Mouse (Mus musculus): ENCODE data around the gene Lef1. TPM values are rescaled to one million over a fixed set of nuclear protein-coding genes. Genes with fewer than 3 reads are reported as not detected.

Gene Lef1
- polyA plus RNA-seq, 1 experiment = 4.5 TPM

GRCm38 (mm10) chr3:131260418-131260817 lies 150.1 kb downstream of the Lef1 start:
- Histone ChIP-seq H3K4me3 (no peak overlapping the region), H3K36me3 (ENCODE audit: control insufficient read depth, insufficient read depth) (no peaks in the 10 kb centered on the region), H3ac (ENCODE audit: control insufficient read depth, insufficient read length) (no peak overlapping the region), H3K4me2 (ENCODE audit: low read depth) (no peak overlapping the region), H3K27me3 (ENCODE audit: control insufficient read depth, insufficient read depth, insufficient read length) (no peaks in the 10 kb centered on the region), H3K79me2 (ENCODE audit: control insufficient read depth, insufficient read depth) (no peaks in the 10 kb centered on the region)
- TF ChIP-seq POLR2AphosphoS2 (IDR thresholded peaks at IDR 0.05; ENCODE audit: insufficient read length, low read depth) = no peak
- TF ChIP-seq TCF3 (IDR thresholded peaks at IDR 0.05; ENCODE audit: insufficient read length, low read depth) = no peak
- no peak for TF ChIP-seq SRF (IDR thresholded peaks at IDR 0.05; ENCODE audit: control insufficient read depth, insufficient read length, low read depth)
- TF ChIP-seq E2F4 (IDR thresholded peaks at IDR 0.05; ENCODE audit: insufficient read depth) = no peak
- TF ChIP-seq POLR2A (IDR thresholded peaks at IDR 0.05; ENCODE audit: insufficient read length, low read depth) = no peak
- TF ChIP-seq CEBPB (IDR thresholded peaks at IDR 0.05; ENCODE audit: insufficient read depth, poor library complexity, severe bottlenecking) = no peak
- no peak for TF ChIP-seq USF1 (IDR thresholded peaks at IDR 0.05; ENCODE audit: low read depth)
- no peak for TF ChIP-seq TCF12 (IDR thresholded peaks at IDR 0.05; ENCODE audit: insufficient read depth, poor library complexity, severe bottlenecking)
- no peak for TF ChIP-seq REST (IDR thresholded peaks at IDR 0.05; ENCODE audit: insufficient read depth, insufficient read length)
- no peak for TF ChIP-seq MYOG (IDR thresholded peaks at IDR 0.05; ENCODE audit: control insufficient read depth in 1 of 3, insufficient read depth in 1 of 3, insufficient read length in 2 of 3, low read depth in 2 of 3)
- TF ChIP-seq MYOD1 (IDR thresholded peaks at IDR 0.05; ENCODE audit: control insufficient read depth in 1 of 3, insufficient read length in 2 of 3, low read depth in 2 of 3) = no peak
- no peak for TF ChIP-seq MAX (IDR thresholded peaks at IDR 0.05; ENCODE audit: low read depth)

GRCm38 (mm10) chr3:131263766-131264486 lies 153.7 kb downstream of the Lef1 start:
- TF ChIP-seq POLR2AphosphoS2 (IDR thresholded peaks at IDR 0.05; ENCODE audit: insufficient read length, low read depth) (no peak), MYOD1 (IDR thresholded peaks at IDR 0.05; ENCODE audit: control insufficient read depth in 1 of 3, insufficient read length in 2 of 3, low read depth in 2 of 3) (no peak), MAX (IDR thresholded peaks at IDR 0.05; ENCODE audit: low read depth) (no peak), POLR2A (IDR thresholded peaks at IDR 0.05; ENCODE audit: insufficient read length, low read depth) (no peak), MYOG (IDR thresholded peaks at IDR 0.05; ENCODE audit: control insufficient read depth in 1 of 3, insufficient read depth in 1 of 3, insufficient read length in 2 of 3, low read depth in 2 of 3) (no peak)
- no peak overlapping the region for H3K4me2 ChIP-seq (ENCODE audit: low read depth)
- no peak overlapping the region for H3ac ChIP-seq (ENCODE audit: control insufficient read depth, insufficient read length)

GRCm38 (mm10) chr3:131265516-131265915 lies 155.2 kb downstream of the Lef1 start:
- no peak overlapping the region for H3ac ChIP-seq (ENCODE audit: control insufficient read depth, insufficient read length)
- TF ChIP-seq MYOD1 (IDR thresholded peaks at IDR 0.05; ENCODE audit: control insufficient read depth in 1 of 3, insufficient read length in 2 of 3, low read depth in 2 of 3) = no peak
- no peak for TF ChIP-seq TCF3 (IDR thresholded peaks at IDR 0.05; ENCODE audit: insufficient read length, low read depth)
- TF ChIP-seq USF1 (IDR thresholded peaks at IDR 0.05; ENCODE audit: low read depth) = no peak
- no peak for TF ChIP-seq MAX (IDR thresholded peaks at IDR 0.05; ENCODE audit: low read depth)
- no peak for TF ChIP-seq TCF12 (IDR thresholded peaks at IDR 0.05; ENCODE audit: insufficient read depth, poor library complexity, severe bottlenecking)
- TF ChIP-seq E2F4 (IDR thresholded peaks at IDR 0.05; ENCODE audit: insufficient read depth) = no peak
- no peak for TF ChIP-seq CEBPB (IDR thresholded peaks at IDR 0.05; ENCODE audit: insufficient read depth, poor library complexity, severe bottlenecking)
- TF ChIP-seq REST (IDR thresholded peaks at IDR 0.05; ENCODE audit: insufficient read depth, insufficient read length) = no peak
- TF ChIP-seq POLR2A (IDR thresholded peaks at IDR 0.05; ENCODE audit: insufficient read length, low read depth) = no peak
- no peak for TF ChIP-seq MYOG (IDR thresholded peaks at IDR 0.05; ENCODE audit: control insufficient read depth in 1 of 3, insufficient read depth in 1 of 3, insufficient read length in 2 of 3, low read depth in 2 of 3)
- no peak for TF ChIP-seq SRF (IDR thresholded peaks at IDR 0.05; ENCODE audit: control insufficient read depth, insufficient read length, low read depth)
- TF ChIP-seq POLR2AphosphoS2 (IDR thresholded peaks at IDR 0.05; ENCODE audit: insufficient read length, low read depth) = no peak
- no peak overlapping the region for H3K4me3 ChIP-seq
- no peaks in the 10 kb centered on the region for H3K36me3 ChIP-seq (ENCODE audit: control insufficient read depth, insufficient read depth)
- no peak overlapping the region for H3K4me2 ChIP-seq (ENCODE audit: low read depth)
- H3K79me2 ChIP-seq (ENCODE audit: control insufficient read depth, insufficient read depth) = no peaks in the 10 kb centered on the region
- H3K27me3 ChIP-seq (ENCODE audit: control insufficient read depth, insufficient read depth, insufficient read length) = no peaks in the 10 kb centered on the region

More at GRCm38 (mm10) chr3:131263766-131264486, 153.7 kb downstream of the Lef1 start:
- H3K79me2 ChIP-seq (ENCODE audit: control insufficient read depth, insufficient read depth) = no peaks in the 10 kb centered on the region
- no peaks in the 10 kb centered on the region for H3K36me3 ChIP-seq (ENCODE audit: control insufficient read depth, insufficient read depth)
- no peak overlapping the region for H3K4me3 ChIP-seq
- no peaks in the 10 kb centered on the region for H3K27me3 ChIP-seq (ENCODE audit: control insufficient read depth, insufficient read depth, insufficient read length)

GRCm38 (mm10) chr3:131266366-131267050 lies 156.2 kb downstream of the Lef1 start:
- H3K4me2 ChIP-seq (ENCODE audit: low read depth) = no peak overlapping the region

More at GRCm38 (mm10) chr3:131266366-131267050, 156.2 kb downstream of the Lef1 start:
- no peaks in the 10 kb centered on the region for H3K27me3 ChIP-seq (ENCODE audit: control insufficient read depth, insufficient read depth, insufficient read length)
- no peaks in the 10 kb centered on the region for H3K79me2 ChIP-seq (ENCODE audit: control insufficient read depth, insufficient read depth)
- no peak overlapping the region for H3K4me3 ChIP-seq
- H3K36me3 ChIP-seq (ENCODE audit: control insufficient read depth, insufficient read depth) = no peaks in the 10 kb centered on the region
- no peak for TF ChIP-seq TCF3 (IDR thresholded peaks at IDR 0.05; ENCODE audit: insufficient read length, low read depth)
- TF ChIP-seq CEBPB (IDR thresholded peaks at IDR 0.05; ENCODE audit: insufficient read depth, poor library complexity, severe bottlenecking) = no peak
- no peak for TF ChIP-seq POLR2A (IDR thresholded peaks at IDR 0.05; ENCODE audit: insufficient read length, low read depth)
- no peak for TF ChIP-seq SRF (IDR thresholded peaks at IDR 0.05; ENCODE audit: control insufficient read depth, insufficient read length, low read depth)
- TF ChIP-seq MYOG (IDR thresholded peaks at IDR 0.05; ENCODE audit: control insufficient read depth in 1 of 3, insufficient read depth in 1 of 3, insufficient read length in 2 of 3, low read depth in 2 of 3) = no peak
- no peak for TF ChIP-seq TCF12 (IDR thresholded peaks at IDR 0.05; ENCODE audit: insufficient read depth, poor library complexity, severe bottlenecking)
- no peak for TF ChIP-seq USF1 (IDR thresholded peaks at IDR 0.05; ENCODE audit: low read depth)
- TF ChIP-seq E2F4 (IDR thresholded peaks at IDR 0.05; ENCODE audit: insufficient read depth) = no peak
- TF ChIP-seq POLR2AphosphoS2 (IDR thresholded peaks at IDR 0.05; ENCODE audit: insufficient read length, low read depth) = no peak
- TF ChIP-seq MAX (IDR thresholded peaks at IDR 0.05; ENCODE audit: low read depth) = no peak
- H3ac ChIP-seq (ENCODE audit: control insufficient read depth, insufficient read length) = no peak overlapping the region
